Mouse (Mus musculus) lung, postnatal 4 days (tissue): ENCODE results near the gene Coro1c.

ENCODE experiments used
- DNase-seq, 2 experiments: peaks; one replicate each; pipeline ENCODE4 v3.0.0; 2021

The Coro1c gene

GRCm38 (mm10) chr5:113882566-113883383 is 25.8 kb downstream of the Coro1c start:
- peak in 1 of 2 experiments; percentile 59 for DNase-seq

DNA sequence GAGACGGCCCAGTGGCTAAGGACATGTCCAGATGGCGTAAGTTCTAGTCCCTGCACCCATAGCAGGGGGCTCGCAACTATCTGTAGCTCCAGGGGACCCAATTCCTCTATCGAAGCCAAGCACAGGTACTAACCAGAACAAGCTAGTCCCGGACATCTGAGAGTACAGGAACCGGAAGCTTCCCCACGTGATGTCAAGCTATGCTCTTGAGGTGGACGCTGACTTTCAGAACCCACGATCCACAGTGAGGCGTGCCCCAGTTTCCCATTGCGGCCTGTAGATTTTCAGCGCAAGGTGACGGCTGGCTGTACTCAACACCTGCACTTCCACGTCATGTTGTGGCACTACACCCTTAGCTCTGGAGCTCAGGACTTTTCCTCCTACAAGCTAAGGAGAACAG is 27.4 kb downstream of the Coro1c start:
- no peak for DNase-seq

GRCm38 (mm10) chr5:113878943-113879617 is 29.5 kb downstream of the Coro1c start:
- DNase-seq: no peak

- DNase-seq: no peak
Measured at GRCm38 (mm10) chr5:113877565-113877964, 31.0 kb downstream of the Coro1c start.

- DNase-seq: no peak
Measured at GRCm38 (mm10) chr5:113876176-113876575, 32.4 kb downstream of the Coro1c start.

- DNase-seq: no peak
Measured at GRCm38 (mm10) chr5:113875625-113876024, 32.9 kb downstream of the Coro1c start.

DNA sequence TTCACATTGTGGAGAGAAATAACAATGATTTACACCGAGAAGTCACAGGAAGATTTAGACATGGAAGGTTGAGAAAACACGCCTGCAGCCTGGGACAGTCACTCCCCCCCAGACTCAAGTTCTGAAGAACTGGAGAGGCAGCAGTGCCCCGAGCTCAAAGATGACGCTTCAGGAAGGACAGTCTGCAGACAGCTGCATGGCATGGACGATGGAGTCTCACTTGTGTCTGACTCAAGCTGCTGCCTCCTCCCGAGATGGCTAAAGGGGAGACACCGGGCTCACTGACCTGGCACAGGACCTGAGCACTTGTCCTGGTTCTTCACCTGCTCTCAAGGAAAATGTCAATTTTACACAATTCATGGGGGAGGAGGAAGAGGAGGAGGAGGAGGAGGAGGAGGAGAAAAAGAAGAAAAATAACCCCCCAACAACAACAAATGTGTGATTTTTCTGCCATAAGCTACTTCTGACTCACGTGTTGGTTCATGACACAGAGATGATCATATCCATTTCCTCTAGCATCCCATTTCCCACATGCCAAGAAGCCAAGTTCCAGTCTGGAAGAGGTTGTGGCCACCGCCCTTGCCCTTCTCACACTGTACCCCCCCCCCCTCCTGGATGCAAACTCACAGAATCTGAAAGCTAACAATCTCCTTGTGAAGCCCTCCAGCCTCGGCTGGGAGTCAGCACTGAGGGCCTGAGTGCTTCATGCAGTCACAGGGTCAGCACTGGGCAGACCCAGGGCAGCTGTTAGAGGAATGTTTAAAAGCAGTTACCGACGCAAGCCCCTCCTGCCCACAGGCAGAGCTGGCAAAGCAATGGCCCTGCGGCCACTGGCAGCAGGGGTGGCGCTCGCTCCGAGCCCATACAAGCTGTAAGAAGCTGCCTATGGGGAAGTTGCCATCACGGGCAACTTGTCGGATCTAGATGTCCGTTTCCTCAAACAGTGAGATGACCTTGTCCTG is 34.2 kb downstream of the Coro1c start:
- DNase-seq: no peak

DNA sequence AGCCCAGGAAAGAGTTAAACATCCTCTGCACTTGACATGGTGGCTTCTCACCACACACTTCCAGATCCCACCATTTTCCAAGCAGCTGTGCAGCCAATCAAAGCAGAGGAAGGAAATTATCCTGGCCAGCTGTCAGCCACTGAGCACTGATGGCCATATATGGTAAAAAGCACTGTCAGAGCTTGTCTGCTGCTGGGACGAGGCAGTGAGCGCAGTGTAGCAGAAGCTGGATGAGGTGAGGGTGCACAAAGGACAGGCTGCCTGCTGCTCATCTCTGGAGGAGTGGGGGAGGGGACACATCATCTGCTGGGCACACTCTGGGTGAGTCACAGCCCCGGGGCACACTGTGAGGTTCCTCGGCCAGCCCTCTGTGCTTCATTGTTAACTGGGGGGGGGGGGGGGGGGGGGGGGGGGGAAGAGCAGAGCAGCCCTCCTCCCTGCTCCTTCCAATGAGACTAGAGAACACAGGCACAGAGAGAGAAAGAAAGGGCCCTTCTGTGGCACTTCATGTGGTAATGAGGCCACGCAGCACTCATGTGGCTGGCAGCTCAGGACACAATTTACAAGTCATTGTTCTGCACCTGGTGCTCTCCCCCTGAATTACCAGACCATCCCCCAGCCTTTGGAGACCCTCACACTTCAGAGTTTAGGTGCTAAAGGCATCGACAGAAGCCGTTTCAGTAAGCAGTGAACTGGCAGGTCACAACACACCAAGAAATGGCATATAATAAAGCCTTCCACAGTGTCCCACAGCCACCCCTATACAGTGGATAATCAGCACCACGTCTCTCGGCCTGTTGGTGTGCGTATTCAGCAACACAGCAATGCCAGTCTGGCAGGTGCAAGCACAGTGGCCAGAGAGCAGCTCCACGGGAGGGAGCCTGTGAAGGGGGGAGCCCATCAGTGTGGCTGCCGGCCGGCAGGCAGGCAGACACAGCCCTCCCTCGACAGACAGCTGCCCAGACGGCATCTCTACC is 35.3 kb downstream of the Coro1c start:
- peak; percentile 85 to 92 for DNase-seq

- DNase-seq: peak in 1 of 2 experiments; percentile 62
Measured at GRCm38 (mm10) chr5:113871903-113872548, 36.5 kb downstream of the Coro1c start.

DNA sequence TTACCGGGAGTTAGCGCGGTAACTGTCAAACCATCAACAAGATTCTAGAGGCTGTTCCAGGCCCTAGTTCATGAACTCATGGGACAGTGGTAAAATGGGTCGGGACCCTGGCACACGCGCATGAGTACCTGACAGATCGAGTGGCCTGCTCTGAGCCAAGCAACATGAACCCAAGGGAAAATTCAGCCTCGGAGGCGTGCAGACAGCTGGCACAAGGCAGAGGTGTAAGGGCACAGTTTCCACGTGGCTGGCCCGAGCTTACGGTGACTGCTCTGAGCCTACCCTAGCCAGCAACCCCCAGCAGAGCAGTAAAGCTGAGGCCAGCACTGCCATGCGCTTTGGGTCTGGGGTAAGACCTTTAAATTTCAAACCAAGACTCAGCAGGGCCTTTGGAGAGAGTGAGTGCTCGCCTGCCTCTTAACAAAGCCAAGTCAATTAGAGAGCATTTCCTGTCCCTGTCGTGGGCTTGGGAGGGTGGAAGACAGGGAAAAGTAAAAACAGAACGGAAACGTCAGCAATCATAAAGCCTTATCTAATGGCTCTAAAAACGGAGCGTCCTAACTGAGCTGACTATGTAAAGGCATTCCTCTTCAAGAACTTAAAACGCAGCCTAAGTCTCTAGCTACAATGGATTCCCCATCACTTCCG is 38.0 kb downstream of the Coro1c start:
- no peak for DNase-seq

DNA sequence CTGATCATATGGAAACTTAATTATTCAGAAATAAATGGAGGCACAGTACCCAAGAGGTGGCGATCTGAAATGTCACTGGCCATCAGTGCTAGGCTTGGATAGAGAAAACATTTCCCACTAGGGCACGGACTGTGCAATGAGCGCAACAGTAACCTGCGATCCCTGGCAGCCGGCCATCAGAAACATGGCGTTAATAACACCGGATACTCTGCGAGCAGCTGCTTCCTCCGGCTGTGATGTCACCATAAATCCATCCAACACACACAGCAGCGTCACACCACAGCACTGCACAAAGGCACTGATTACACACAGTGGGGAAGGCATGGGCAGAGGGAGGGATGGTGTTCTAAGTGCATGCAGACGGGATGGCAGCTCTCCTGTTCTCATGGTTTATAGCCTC is 39.4 kb downstream of the Coro1c start:
- peak; percentile 84 to 89 for DNase-seq

DNA sequence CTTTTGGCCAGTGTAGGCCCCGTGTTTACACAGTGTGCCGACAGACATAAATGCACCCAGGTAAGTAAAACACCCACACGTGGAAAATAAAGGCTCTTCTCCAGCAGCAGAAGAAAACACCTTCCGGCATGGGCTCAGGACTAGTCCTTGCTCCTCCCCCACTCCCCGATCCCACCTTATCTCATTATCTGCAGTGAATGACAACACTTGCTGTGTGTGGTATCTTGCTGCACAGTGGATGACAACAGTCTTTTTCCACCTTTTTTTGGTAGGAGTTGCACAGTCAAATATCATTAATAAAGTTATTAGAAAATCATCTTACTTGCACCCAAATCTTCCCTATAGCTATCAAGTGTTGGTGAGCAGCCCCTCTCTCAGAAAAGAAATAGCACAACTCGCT is 43.6 kb downstream of the Coro1c start:
- no peak for DNase-seq

- DNase-seq: no peak
Measured at GRCm38 (mm10) chr5:113863994-113864393, 44.6 kb downstream of the Coro1c start.

DNA sequence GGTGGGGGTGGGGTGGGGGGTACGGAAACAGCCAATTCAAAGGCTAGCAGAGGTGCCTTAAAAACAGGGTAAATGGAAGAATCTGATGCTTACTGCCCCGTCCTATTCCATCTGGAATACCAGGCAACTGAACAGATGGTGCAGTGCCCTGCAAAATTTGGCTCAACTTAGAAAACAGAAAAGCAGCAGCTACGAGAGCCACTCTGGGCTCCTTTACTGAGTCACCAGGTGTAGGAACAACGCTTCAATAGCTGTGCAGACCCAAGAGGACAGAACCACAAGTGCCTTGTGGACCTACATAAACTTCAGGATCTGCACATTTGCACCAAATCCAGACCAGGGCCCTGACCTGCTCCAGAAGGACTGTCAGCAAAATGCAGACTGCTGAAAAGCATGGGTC is 46.1 kb downstream of the Coro1c start:
- DNase-seq: no peak

DNA sequence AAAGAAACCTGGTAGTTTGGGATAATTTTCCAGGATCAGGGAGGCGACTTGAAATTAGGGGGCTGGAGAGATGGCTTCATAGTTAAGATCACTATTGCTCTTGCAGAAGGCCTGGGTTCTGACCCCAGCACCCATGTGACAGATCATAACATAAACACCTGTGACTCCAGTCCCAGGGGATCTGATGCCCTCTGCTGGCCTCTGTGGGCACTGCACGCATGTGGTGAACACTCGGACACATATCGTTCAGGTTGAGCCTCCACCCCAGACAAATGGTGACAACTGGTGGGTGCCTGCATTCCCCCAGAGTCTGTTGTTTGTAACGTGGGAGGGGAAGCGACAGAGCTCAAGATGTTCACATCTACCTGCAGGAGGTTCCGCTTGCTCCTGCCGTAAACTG is 47.3 kb downstream of the Coro1c start:
- DNase-seq: no peak

- DNase-seq: peak; percentile 55 to 72
Measured at GRCm38 (mm10) chr5:113858971-113859370, 49.6 kb downstream of the Coro1c start.

- no peak for DNase-seq
Measured at GRCm38 (mm10) chr5:113858550-113858949, 50.0 kb downstream of the Coro1c start.

DNA sequence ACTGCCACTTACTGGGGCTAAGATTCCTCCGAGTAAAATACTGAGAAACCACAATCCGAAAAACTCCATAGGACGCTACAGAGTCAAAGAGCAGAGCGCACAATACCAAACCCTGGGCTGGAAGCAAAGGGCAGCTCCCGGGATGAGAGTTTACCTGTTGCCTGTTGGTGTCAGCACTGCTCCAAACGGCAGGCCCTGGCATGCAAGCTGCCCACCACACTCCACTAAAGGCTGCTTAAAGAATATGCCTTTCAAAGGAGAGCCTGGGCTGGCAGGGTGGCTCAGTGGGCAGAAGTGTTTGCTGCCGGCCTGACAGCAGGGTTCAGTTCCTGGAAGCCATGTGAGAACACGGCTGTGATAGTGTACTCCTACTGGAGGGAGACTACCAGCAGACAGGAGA is 50.9 kb downstream of the Coro1c start:
- no peak for DNase-seq

- DNase-seq: no peak
Measured at GRCm38 (mm10) chr5:113856631-113857030, 51.9 kb downstream of the Coro1c start.

DNA sequence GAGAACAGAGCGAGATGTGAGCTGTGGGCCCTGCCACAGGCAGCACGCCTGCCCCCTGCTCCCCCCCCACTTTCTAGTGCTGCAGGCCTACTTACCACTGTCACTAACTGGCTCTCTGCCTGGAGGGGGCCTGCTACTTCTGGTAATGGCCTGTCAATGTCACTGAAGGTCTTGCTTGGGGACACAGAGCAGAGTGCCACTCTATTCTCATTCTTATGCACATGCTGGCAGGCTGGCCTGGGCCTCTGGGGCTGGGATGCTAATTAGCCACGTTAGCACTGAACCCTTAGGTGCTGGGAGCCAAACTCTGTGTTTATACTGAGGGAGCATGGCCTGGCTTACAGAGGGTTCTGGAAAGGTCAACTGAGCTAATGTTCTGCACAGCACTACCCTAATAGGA is 52.9 kb downstream of the Coro1c start:
- DNase-seq: peak in 1 of 2 experiments; percentile 58

DNA sequence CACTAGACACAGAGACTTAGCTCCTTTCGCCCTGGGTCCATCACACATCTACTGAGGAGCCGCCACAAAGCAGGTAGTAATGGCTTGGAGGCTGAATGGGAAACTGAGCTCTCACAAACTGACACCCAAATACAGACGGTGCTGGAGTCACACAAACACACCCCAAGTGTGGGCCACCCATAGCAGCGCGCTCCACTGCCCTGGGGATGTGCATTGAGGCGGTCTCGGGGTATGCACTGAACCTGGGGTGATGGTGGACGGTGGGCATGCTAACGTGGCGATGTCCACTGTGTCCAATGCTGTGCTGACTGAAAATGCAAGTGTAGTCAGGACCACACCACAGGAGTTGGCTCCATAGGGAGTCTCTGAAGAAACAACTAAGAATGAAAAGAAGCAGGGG is 53.4 kb downstream of the Coro1c start:
- no peak for DNase-seq
